10 mouse cellular contexts compared by ENCODE assay signal in genomic region chr10:81428507-81428870, GRCm38 (mm10). TPM values are rescaled to one million over a fixed set of nuclear protein-coding genes. Genes with fewer than 3 reads are reported as not detected.
DNase-seq lines count a peak whose midpoint lies in the region.
"Had no signal": no experiment of that assay in that cellular context is flagged by ENCODE, and none has a peak within 500 bp of the region (broad histone marks: within the 10 kb centered on the region; RNA-seq: fewer than 3 reads in every experiment).

No protein-coding gene starts in this region.

- peak; percentile 32 for DNase-seq in cerebellum, adult 11 months
- no peak for DNase-seq in cerebellum, postnatal 14 days
- DNase-seq in heart, postnatal 4 days: peak; percentile 3
- DNase-seq in heart, postnatal 36 days: no peak
- DNase-seq in lung, postnatal 10 days: peak; percentile 3
- DNase-seq in lung, postnatal 36 days: no peak
- DNase-seq in thymus, postnatal 14 days: peak; percentile 3
- DNase-seq in thymus, postnatal 25 days: no peak
- DNase-seq: liver, embryonic 13.5 days had no signal

- intact Hi-C loops in heart, postnatal 36 days (cut with DNase I): no loop called here

RNA-seq across cellular contexts. Expression of gene Nfic, which starts 26.9 kb away (rescaled TPM):
- total RNA-seq in heart, postnatal 4 days (2021): 100 to 1,000 TPM; 125 to 130 TPM
- total RNA-seq in heart, postnatal 36 days (2021): 100 to 1,000 TPM; 115 to 133 TPM

RNA-seq across cellular contexts. Expression of gene Smim24, which starts 35.6 kb away (rescaled TPM):
- total RNA-seq in heart, postnatal 4 days (2021): 1 to 10 TPM; 1.9 to 2.4 TPM
- 1 to 10 TPM; 2.2 to 2.4 TPM for total RNA-seq in heart, postnatal 36 days (2021)

RNA-seq across cellular contexts. Expression of gene Gm48552, which starts 39.7 kb away (rescaled TPM):
- under 1 TPM; 0.72 to 0.98 TPM for total RNA-seq in heart, postnatal 4 days (2021)
- total RNA-seq in heart, postnatal 36 days (2021): under 1 TPM in 1 of 2 experiments, not detected in 1; 0.62 TPM
- total RNA-seq: hematopoietic stem cell, adult 5-6 weeks had no signal

RNA-seq across cellular contexts. Expression of gene Gm48551, which starts 44.2 kb away (rescaled TPM):
- under 1 TPM; 0.55 to 0.70 TPM for total RNA-seq in heart, postnatal 4 days (2021)
- total RNA-seq in heart, postnatal 36 days (2021): 1 to 10 TPM; 1.1 to 2.0 TPM

RNA-seq across cellular contexts. Expression of gene Dohh, which starts 44.3 kb away (rescaled TPM):
- total RNA-seq in heart, postnatal 4 days (2021): 10 to 100 TPM; 52.9 to 55.9 TPM
- 10 to 100 TPM; 50.3 to 52.2 TPM for total RNA-seq in heart, postnatal 36 days (2021)

Comparison
In these comparisons a context has a peak if more than half of its experiments do, and no peak if none do; other contexts are left out.
1. DNase-seq: peak in cerebellum, adult 11 months (single experiment), heart, postnatal 4 days (single experiment), lung, postnatal 10 days (single experiment) and thymus, postnatal 14 days (single experiment); none in cerebellum, postnatal 14 days (0 of 2), heart, postnatal 36 days (0 of 2), lung, postnatal 36 days (single experiment) and thymus, postnatal 25 days (single experiment).